Mouse (Mus musculus) lung, embryonic 16.5 days (tissue): ENCODE results near the gene Kdm4c. TPM values are rescaled to one million over a fixed set of nuclear protein-coding genes. Genes with fewer than 3 reads are reported as not detected.
"Not testable (repeated sequence)": the region's sequence is repeated elsewhere in the genome, so short reads cannot be mapped to it uniquely, and the experiment has no call there.

Experiments
- ATAC-seq: fragments of 200-750 bp; cut with Nextera tagmentation; 2 replicates; pipeline ENCODE4 v1.8.0; 2017; ENCODE audit warnings: low read depth, mild to moderate bottlenecking, moderate library complexity
- H3K27ac ChIP-seq: fragments of 300-500 bp; sonication (generic); 2 replicates; pipeline ENCODE4 v1.5.1; 2014; ENCODE audit warnings: mild to moderate bottlenecking, control low read depth, low read length
- H3K27me3 ChIP-seq: fragments of 300-500 bp; sonication (generic); 2 replicates; pipeline ENCODE4 v1.6.1; 2014; ENCODE audit warnings: low read depth, low read length, mixed read lengths; ENCODE audit not compliant: control insufficient read depth, insufficient read depth
- H3K36me3 ChIP-seq: fragments of 300-500 bp; sonication (generic); 2 replicates; pipeline ENCODE4 v1.6.1; 2014; ENCODE audit warnings: low read length; ENCODE audit not compliant: control insufficient read depth, insufficient read depth
- H3K4me1 ChIP-seq: fragments of 300-500 bp; sonication (generic); replicated peaks from 2 replicates; pipeline ENCODE4 v1.6.1; 2014; ENCODE audit warnings: low read length, mixed read lengths; ENCODE audit not compliant: control insufficient read depth, insufficient read depth
- H3K4me2 ChIP-seq: fragments of 300-500 bp; sonication (generic); 2 replicates; pipeline ENCODE4 v1.6.1; 2014; ENCODE audit warnings: low read depth, low read length, control low read depth
- H3K4me3 ChIP-seq: fragments of 300-500 bp; sonication (generic); 2 replicates; pipeline ENCODE4 v1.5.1; 2014; ENCODE audit warnings: mild to moderate bottlenecking, low read length, control low read depth
- H3K9ac ChIP-seq: fragments of 300-500 bp; sonication (generic); 2 replicates; pipeline ENCODE4 v1.6.1; 2014; ENCODE audit warnings: low read length, control low read depth
- H3K9me3 ChIP-seq: fragments of 300-500 bp; sonication (generic); 2 replicates; pipeline ENCODE4 v1.6.1; 2016; ENCODE audit warnings: low read length; ENCODE audit not compliant: control insufficient read depth
- WGBS: fragments of 180-500 bp; shearing (Covaris S2); extraction: QIAGEN DNeasy Blood & Tissue Kit; methylation state at CpG from one replicate; pipeline ENCODE4 v1.1.7; 2014; 5-methylcytosine and 5-hydroxymethylcytosine counted together
- polyA plus RNA-seq: library from polyadenylated mRNA; unstranded; fragments of >200 nt; fragmentation: Nextera tagmentation; extraction: Ambion mirVana; gene quantifications from 2 replicates; pipeline ENCODE4 v1.2.1, GENCODE M21; 2015

Gene Kdm4c
- polyA plus RNA-seq, 1 experiment from 2014 or later = 15.0 TPM

DNA sequence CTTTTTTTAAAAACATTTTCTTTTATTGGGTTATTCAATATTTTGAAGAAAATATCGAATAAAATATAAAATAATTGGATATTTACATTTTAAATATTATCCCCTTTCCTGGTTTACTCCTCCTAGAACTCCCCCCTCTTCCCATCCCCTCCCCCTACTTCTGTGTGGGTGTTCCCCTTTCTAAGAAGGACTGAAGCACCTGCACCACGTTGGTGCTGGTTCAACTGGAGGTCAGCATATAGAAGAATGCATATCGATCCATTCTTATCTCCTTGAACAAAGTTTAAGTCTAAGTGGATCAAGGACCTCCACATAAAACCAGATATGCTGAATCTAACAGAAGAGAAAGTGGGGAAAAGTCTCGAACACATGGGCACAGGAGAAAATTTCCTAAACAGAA lies 144.3 kb downstream of the Kdm4c start:
- no peak overlapping the region for H3K27ac ChIP-seq
- no peak overlapping the region for H3K9ac ChIP-seq
- no peak overlapping the region for H3K4me3 ChIP-seq
- whole genome bisulfite sequencing = 54% methylated on average over 4 of the region's 4 CpGs
- peaks cover 8% of the 10 kb centered on the region for H3K36me3 ChIP-seq
- no peak overlapping the region for H3K4me2 ChIP-seq
- no peaks in the 10 kb centered on the region for H3K9me3 ChIP-seq
- ATAC-seq = no peak
- no peaks in the 10 kb centered on the region for H3K4me1 ChIP-seq
- no peaks in the 10 kb centered on the region for H3K27me3 ChIP-seq

DNA sequence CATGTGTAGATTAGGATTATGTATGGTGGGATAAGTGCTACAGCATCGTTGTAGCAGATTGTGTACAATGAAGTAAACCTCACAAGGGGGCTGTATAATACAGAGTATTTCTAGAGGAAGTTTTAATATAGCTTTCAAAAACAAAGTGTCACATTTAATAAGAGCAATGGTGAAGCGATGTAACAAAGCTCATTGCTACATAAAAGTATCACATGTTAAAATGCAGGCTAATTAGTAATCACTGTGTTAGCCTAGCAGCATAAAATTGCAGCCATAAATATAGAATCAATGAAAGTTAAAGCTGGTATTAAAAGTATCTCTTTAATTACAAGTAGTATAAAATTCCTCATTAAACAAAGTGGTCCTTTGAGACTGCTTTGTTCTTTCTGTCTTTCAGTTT lies 150.9 kb downstream of the Kdm4c start:
- Histone ChIP-seq H3K4me1 (no peaks in the 10 kb centered on the region), H3K9me3 (no peaks in the 10 kb centered on the region), H3K27ac (no peak overlapping the region), H3K4me3 (no peak overlapping the region), H3K9ac (no peak overlapping the region), H3K36me3 (peaks cover 13% of the 10 kb centered on the region), H3K4me2 (no peak overlapping the region), H3K27me3 (no peaks in the 10 kb centered on the region)
- ATAC-seq = no peak
- 90% methylated on average over 2 of the region's 2 CpGs for WGBS

DNA sequence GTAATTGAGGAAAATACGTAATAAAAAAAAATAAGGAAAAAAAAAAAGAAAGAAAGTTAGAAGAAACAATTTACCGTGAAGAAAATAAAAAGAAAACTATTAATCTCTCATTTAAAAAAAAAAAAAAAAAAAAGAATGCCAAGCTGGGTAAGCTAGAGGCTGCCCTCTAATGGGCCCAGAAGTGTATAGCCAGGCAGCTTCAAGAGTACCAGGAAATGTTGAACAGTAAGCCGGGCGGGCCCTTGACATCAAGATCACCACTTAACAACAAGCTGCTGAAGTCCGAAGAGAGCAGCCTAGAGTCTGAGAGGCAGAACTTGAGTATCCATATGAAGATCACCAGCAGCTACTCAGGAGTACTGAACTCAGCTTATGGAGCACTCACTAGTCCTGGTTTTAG lies 154.3 kb downstream of the Kdm4c start:
- peaks cover 9% of the 10 kb centered on the region for H3K36me3 ChIP-seq
- no peak overlapping the region for H3K4me2 ChIP-seq
- H3K4me3 ChIP-seq = no peak overlapping the region
- no peaks in the 10 kb centered on the region for H3K4me1 ChIP-seq
- no peaks in the 10 kb centered on the region for H3K9me3 ChIP-seq
- 80% methylated on average over 5 of the region's 5 CpGs for WGBS
- 0 out of 2 replicates have a peak, but pooled peaks have one; percentile 49 for ATAC-seq
- H3K9ac ChIP-seq = no peak overlapping the region
- no peak overlapping the region for H3K27ac ChIP-seq
- H3K27me3 ChIP-seq = no peaks in the 10 kb centered on the region

DNA sequence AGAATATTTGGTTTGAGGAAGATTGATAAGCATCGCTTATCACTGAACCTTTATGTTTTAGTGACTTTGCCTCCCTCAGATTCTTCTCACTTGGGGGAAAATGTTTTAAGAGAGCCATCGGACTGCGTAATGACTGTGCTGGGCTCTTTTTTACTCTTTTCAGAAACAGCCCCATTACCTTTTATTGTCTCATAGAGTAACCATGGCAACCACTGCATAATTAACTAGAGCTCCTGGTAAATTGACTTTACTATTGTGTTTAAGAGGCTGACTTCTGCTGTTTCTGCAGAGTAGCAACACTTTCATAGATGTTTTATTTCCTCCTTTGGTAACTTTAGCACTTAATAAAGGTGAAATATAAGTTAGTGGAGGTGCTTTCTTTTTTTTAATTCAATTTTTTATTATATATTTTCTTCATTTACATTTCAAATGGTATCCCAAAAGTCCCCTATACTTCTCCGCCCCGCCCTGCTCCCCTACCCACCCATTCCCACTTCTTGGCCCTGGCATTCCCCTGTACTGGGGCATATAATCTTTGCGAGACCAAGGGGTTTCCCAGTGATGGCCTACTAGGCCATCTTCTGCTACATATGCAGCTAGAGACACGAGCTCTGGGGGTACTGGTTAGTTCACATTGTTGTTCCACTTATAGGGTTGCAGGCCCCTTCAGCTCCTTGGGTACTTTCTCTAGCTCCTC lies 159.5 kb downstream of the Kdm4c start:
- H3K27ac ChIP-seq, H3K9ac ChIP-seq, ATAC-seq, H3K4me3 ChIP-seq, H3K4me2 ChIP-seq, H3K36me3 ChIP-seq, H3K4me1 ChIP-seq, H3K27me3 ChIP-seq, H3K9me3 ChIP-seq: not testable (repeated sequence)
- 91% methylated on average over 7 of the region's 7 CpGs for WGBS

DNA sequence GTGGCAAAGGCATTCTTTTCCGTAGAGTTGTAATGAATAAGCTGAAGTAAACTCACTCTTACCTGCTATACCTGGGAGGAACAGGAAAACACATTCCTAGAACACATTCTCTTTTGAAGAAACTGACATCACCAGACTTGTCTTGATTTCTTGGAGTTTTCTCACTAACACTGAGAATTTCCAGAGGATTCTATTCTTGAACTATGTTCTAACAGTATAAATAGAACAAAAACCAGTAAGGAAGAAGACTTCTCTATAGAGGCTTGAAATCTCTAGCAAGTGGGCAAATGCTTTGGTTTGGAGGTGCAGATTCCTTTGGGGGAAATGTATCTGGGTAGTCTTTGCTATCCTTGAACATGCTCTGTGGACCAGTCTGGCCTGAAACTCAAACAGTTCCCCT lies 166.4 kb downstream of the Kdm4c start:
- Histone ChIP-seq H3K4me1 (no peaks in the 10 kb centered on the region), H3K4me3 (no peak overlapping the region), H3K27ac (no peak overlapping the region), H3K36me3 (peaks cover 6% of the 10 kb centered on the region; the same call in 1 of the 2 replicates), H3K9ac (no peak overlapping the region), H3K27me3 (no peaks in the 10 kb centered on the region), H3K9me3 (no peaks in the 10 kb centered on the region), H3K4me2 (no peak overlapping the region)
- WGBS = 76% methylated on average over 1 of the region's 1 CpGs
- no peak for ATAC-seq

DNA sequence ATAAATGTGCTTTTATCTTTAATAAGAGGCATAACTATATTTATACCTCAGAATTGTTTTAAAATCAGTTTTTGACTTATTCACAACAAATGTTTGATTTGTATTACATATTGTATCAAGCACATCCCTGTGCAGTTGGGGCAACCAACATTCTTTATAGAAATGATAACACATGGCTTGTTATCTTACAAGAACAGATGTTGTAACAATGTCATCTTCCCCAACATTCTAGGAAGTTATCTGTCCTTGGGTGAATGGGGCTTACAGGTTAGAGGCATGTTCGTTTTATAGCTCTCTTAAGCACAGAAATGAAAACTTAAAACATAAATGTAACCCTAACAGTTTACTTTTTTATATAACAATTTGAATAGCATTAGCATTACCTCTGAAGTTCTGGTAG lies 177.5 kb downstream of the Kdm4c start:
- no peak overlapping the region for H3K4me2 ChIP-seq
- no peak overlapping the region for H3K4me3 ChIP-seq
- WGBS = 53% methylated on average over 1 of the region's 1 CpGs
- H3K9me3 ChIP-seq = no peaks in the 10 kb centered on the region
- H3K36me3 ChIP-seq = no peaks in the 10 kb centered on the region
- no peaks in the 10 kb centered on the region for H3K4me1 ChIP-seq
- ATAC-seq = no peak
- no peaks in the 10 kb centered on the region for H3K27me3 ChIP-seq
- no peak overlapping the region for H3K9ac ChIP-seq
- no peak overlapping the region for H3K27ac ChIP-seq

Other genes with a start within 250 kb of the Kdm4c start
- gene Frmd3, start 229.1 kb upstream of the Kdm4c start, polyA plus RNA-seq = 0.63 and 0.70 TPM in 2 replicates